Mouse (Mus musculus): ENCODE results near the gene Grk5. TPM values are rescaled to one million over a fixed set of nuclear protein-coding genes. Genes with fewer than 3 reads are reported as not detected.

The Grk5 gene
- polyA plus RNA-seq, 1 experiment from 2014 or later = 2.4 TPM

- no peak overlapping the region for H3K27ac ChIP-seq (replicated peaks)
- DNase-seq (ENCODE audit: low spot score) = no peak
- WGBS = 90% methylated on average over 1 of the region's 1 CpGs
- no peak overlapping the region for H3K4me3 ChIP-seq
- H3K27me3 ChIP-seq (replicated peaks; ENCODE audit: low read depth, poor library complexity, severe bottlenecking) = no peaks in the 10 kb centered on the region
- H3K9me3 ChIP-seq = no peaks in the 10 kb centered on the region
- H3K4me1 ChIP-seq = no peaks in the 10 kb centered on the region; the same call in 1 of the 2 replicates
- no peaks in the 10 kb centered on the region for H3K36me3 ChIP-seq (replicated peaks)
Observed at GRCm38 (mm10) chr19:60959706-60960230, 70.2 kb downstream of the Grk5 start.

- H3K9me3 ChIP-seq = no peaks in the 10 kb centered on the region
- H3K36me3 ChIP-seq (replicated peaks) = no peaks in the 10 kb centered on the region
- DNase-seq (ENCODE audit: low spot score) = no peak
- WGBS = 87% methylated on average over 7 of the region's 7 CpGs
- H3K4me1 ChIP-seq = no peaks in the 10 kb centered on the region; the same call in 1 of the 2 replicates
- H3K4me3 ChIP-seq = no peak overlapping the region
- H3K27ac ChIP-seq (replicated peaks) = no peak overlapping the region
- H3K27me3 ChIP-seq (replicated peaks; ENCODE audit: low read depth, poor library complexity, severe bottlenecking) = no peaks in the 10 kb centered on the region
Observed at GRCm38 (mm10) chr19:60962358-60963061, 73.0 kb downstream of the Grk5 start.

DNA sequence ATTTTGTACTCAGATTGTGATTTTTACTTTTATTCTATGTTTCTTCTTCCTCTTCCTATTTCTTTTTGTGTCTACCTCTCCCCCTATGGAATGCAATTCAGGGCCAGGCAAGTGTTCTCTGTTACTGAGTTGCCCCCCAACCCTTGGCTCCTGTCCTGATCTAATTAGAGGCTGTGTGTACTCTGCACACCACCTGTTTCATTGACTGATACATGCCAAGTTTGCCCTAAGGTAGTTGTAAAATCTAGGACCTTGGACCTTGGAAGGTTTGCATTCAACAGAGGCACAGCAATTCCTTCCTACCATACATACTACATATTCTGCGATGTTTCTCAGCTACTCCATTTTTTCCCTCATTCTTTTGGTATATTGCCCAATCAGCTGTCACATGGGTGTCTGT is 78.4 kb downstream of the Grk5 start:
- no peaks in the 10 kb centered on the region for H3K36me3 ChIP-seq (replicated peaks)
- DNase-seq (ENCODE audit: low spot score) = no peak
- 93% methylated on average over 1 of the region's 1 CpGs for WGBS
- no peak overlapping the region for H3K27ac ChIP-seq (replicated peaks)
- H3K27me3 ChIP-seq (replicated peaks; ENCODE audit: low read depth, poor library complexity, severe bottlenecking) = no peaks in the 10 kb centered on the region
- H3K9me3 ChIP-seq = no peaks in the 10 kb centered on the region
- H3K4me3 ChIP-seq = no peak overlapping the region
- no peaks in the 10 kb centered on the region; the same call in 1 of the 2 replicates for H3K4me1 ChIP-seq

GRCm38 (mm10) chr19:60970406-60970805 is 80.9 kb downstream of the Grk5 start:
- no peaks in the 10 kb centered on the region for H3K4me1 ChIP-seq
- no peaks in the 10 kb centered on the region for H3K9me3 ChIP-seq
- no peak overlapping the region for H3K27ac ChIP-seq (replicated peaks)
- no peaks in the 10 kb centered on the region for H3K36me3 ChIP-seq (replicated peaks)
- no peak overlapping the region for H3K4me3 ChIP-seq
- DNase-seq (ENCODE audit: low spot score) = no peak
- no peaks in the 10 kb centered on the region for H3K27me3 ChIP-seq (replicated peaks; ENCODE audit: low read depth, poor library complexity, severe bottlenecking)
- WGBS = 87% methylated on average over 3 of the region's 3 CpGs

- no peak overlapping the region for H3K27ac ChIP-seq (replicated peaks)
- H3K9me3 ChIP-seq = no peaks in the 10 kb centered on the region
- no peaks in the 10 kb centered on the region for H3K4me1 ChIP-seq
- H3K4me3 ChIP-seq = no peak overlapping the region
- no peak for DNase-seq (ENCODE audit: low spot score)
- H3K36me3 ChIP-seq (replicated peaks) = no peaks in the 10 kb centered on the region
- H3K27me3 ChIP-seq (replicated peaks; ENCODE audit: low read depth, poor library complexity, severe bottlenecking) = no peaks in the 10 kb centered on the region
- WGBS = 87% methylated on average over 1 of the region's 1 CpGs
Observed at GRCm38 (mm10) chr19:60971598-60971997, 82.0 kb downstream of the Grk5 start.

DNA sequence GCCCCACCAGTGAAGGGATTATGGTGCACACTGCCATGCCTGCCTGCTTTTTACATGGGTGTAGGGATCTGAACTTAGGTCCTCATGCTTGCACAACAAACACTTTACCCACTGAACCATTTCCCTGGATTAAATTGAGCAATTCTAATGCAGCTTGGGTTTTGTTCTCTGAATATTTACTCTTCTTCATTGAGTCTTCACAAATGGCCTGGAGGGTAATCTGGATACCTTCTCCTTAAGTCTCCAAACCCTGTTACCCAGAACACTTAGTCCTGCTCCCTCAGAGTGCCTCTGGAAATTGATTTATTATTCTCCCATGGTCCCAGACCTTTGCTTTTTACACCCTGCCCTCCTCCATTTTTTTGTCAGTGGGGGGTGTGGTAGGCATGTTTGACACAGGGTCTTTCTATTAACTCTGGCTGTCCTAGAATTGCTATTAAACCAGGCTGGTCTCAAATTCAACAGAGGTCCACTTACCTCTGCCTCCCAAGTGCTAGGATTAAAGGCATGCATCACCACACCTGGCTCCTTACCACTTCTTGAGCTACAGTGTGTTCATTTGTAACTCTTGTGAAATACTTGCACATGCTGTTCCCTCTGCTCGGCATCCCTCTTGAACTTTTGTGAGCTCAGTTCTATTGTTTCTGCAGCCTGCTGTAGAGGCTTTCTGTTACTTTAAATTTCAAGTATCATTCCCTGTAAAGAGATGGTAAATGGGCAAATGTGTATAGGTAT is 82.9 kb downstream of the Grk5 start:
- no peak for DNase-seq (ENCODE audit: low spot score)
- no peaks in the 10 kb centered on the region for H3K27me3 ChIP-seq (replicated peaks; ENCODE audit: low read depth, poor library complexity, severe bottlenecking)
- H3K4me3 ChIP-seq = no peak overlapping the region
- H3K27ac ChIP-seq (replicated peaks) = no peak overlapping the region
- WGBS = 88% methylated on average over 1 of the region's 1 CpGs
- no peaks in the 10 kb centered on the region for H3K36me3 ChIP-seq (replicated peaks)
- no peaks in the 10 kb centered on the region for H3K4me1 ChIP-seq
- no peaks in the 10 kb centered on the region for H3K9me3 ChIP-seq

- 88% methylated on average over 2 of the region's 2 CpGs for WGBS
- H3K36me3 ChIP-seq (replicated peaks) = no peaks in the 10 kb centered on the region
- H3K4me3 ChIP-seq = no peak overlapping the region
- no peaks in the 10 kb centered on the region for H3K9me3 ChIP-seq
- no peak for DNase-seq (ENCODE audit: low spot score)
- H3K27ac ChIP-seq (replicated peaks) = no peak overlapping the region
- no peaks in the 10 kb centered on the region for H3K4me1 ChIP-seq
- H3K27me3 ChIP-seq (replicated peaks; ENCODE audit: low read depth, poor library complexity, severe bottlenecking) = no peaks in the 10 kb centered on the region
Observed at GRCm38 (mm10) chr19:60973508-60973907, 84.0 kb downstream of the Grk5 start.

DNA sequence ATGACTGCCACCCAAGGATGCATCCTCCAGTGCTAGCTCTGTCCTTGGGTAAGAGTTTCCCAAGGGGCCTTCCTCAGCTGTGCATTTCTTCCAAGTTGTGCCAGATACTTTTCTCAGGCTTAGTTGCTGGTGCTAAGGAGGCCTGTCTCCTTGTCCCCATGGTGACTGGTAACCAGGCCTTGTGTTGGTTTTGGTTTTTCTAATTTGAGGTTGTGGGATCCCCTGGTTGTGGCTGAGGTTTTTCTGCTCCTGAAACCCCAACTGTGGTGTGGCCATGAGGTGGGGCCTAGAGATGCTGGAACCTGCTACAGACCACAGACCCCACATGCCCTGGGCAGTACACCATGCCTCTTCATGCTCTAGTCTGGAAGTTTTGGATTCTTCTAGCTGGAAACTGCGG is 90.0 kb downstream of the Grk5 start:
- no peak overlapping the region for H3K27ac ChIP-seq (replicated peaks)
- no peak overlapping the region for H3K4me3 ChIP-seq

GRCm38 (mm10) chr19:60981391-60981790 is 91.8 kb downstream of the Grk5 start:
- Histone ChIP-seq H3K36me3 (replicated peaks) (no peaks in the 10 kb centered on the region), H3K27me3 (replicated peaks; ENCODE audit: low read depth, poor library complexity, severe bottlenecking) (no peaks in the 10 kb centered on the region), H3K4me3 (no peak overlapping the region), H3K27ac (replicated peaks) (no peak overlapping the region), H3K9me3 (no peaks in the 10 kb centered on the region), H3K4me1 (no peaks in the 10 kb centered on the region)
- DNase-seq (ENCODE audit: low spot score) = no peak
- WGBS = 89% methylated on average over 5 of the region's 5 CpGs

More for the DNA sequence above, 90.0 kb downstream of the Grk5 start:
- Histone ChIP-seq H3K27me3 (replicated peaks; ENCODE audit: low read depth, poor library complexity, severe bottlenecking) (no peaks in the 10 kb centered on the region), H3K4me1 (no peaks in the 10 kb centered on the region), H3K9me3 (no peaks in the 10 kb centered on the region), H3K36me3 (replicated peaks) (no peaks in the 10 kb centered on the region)
- DNase-seq (ENCODE audit: low spot score) = no peak
- 91% methylated on average over 1 of the region's 1 CpGs for WGBS

- WGBS = 83% methylated on average over 2 of the region's 2 CpGs
- Histone ChIP-seq H3K36me3 (replicated peaks) (no peaks in the 10 kb centered on the region), H3K27me3 (replicated peaks; ENCODE audit: low read depth, poor library complexity, severe bottlenecking) (no peaks in the 10 kb centered on the region), H3K4me1 (no peaks in the 10 kb centered on the region), H3K4me3 (no peak overlapping the region), H3K27ac (replicated peaks) (no peak overlapping the region), H3K9me3 (no peaks in the 10 kb centered on the region)
- no peak for DNase-seq (ENCODE audit: low spot score)
Observed at GRCm38 (mm10) chr19:60981894-60982293, 92.3 kb downstream of the Grk5 start.

DNA sequence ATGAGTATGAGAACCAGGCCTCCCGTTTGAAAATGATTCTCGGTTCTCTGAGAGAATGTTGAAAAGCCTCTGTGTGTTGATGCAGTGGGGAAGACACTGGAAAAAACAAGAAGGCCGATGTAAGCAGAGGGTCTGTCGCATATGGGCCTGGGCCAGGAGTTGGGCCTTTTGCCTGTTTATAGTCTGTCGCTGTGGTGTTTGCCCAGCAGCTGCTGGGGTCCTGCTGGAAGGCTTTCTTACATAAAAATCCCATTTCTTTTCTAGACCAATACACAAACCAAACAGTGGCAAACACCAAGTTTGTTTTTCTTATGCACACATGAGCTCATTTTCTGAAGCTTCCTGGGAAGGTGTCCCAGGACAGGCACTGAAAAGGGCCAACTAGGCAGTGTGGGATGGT is 100.2 kb downstream of the Grk5 start:
- Histone ChIP-seq H3K36me3 (replicated peaks) (no peaks in the 10 kb centered on the region), H3K9me3 (no peaks in the 10 kb centered on the region), H3K4me3 (no peak overlapping the region), H3K4me1 (peaks cover 8% of the 10 kb centered on the region), H3K27ac (replicated peaks) (no peak overlapping the region), H3K27me3 (replicated peaks; ENCODE audit: low read depth, poor library complexity, severe bottlenecking) (no peaks in the 10 kb centered on the region)
- 87% methylated on average over 5 of the region's 5 CpGs for WGBS
- DNase-seq (ENCODE audit: low spot score) = no peak

DNA sequence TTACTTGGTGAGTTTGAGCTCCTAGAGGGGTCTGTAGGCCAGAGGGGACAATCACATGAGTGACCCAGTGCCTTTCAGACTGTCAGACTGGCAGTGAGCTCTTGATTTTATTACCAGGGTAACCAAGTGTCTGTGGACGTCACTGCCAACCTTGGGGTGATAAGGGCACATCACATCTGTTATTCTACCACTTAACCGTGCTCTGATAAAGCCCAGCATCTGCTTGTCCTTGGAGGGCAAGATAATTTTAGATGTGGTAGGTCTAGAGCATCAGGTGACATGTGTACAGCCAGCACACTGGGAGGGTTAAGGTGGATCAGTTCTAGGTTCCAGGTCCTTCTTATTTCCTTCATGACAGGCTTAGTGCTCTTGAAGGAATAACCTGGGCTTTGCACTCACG is 104.7 kb downstream of the Grk5 start:
- no peaks in the 10 kb centered on the region for H3K36me3 ChIP-seq (replicated peaks)
- no peak overlapping the region for H3K27ac ChIP-seq (replicated peaks)
- H3K4me1 ChIP-seq = peaks cover 8% of the 10 kb centered on the region
- H3K27me3 ChIP-seq (replicated peaks; ENCODE audit: low read depth, poor library complexity, severe bottlenecking) = no peaks in the 10 kb centered on the region
- DNase-seq (ENCODE audit: low spot score) = no peak
- no peaks in the 10 kb centered on the region for H3K9me3 ChIP-seq
- WGBS = 71% methylated on average over 3 of the region's 3 CpGs
- no peak overlapping the region for H3K4me3 ChIP-seq

- no peak for DNase-seq (ENCODE audit: low spot score)
- Histone ChIP-seq H3K27ac (replicated peaks) (no peak overlapping the region), H3K4me1 (peaks cover 5% of the 10 kb centered on the region), H3K36me3 (replicated peaks) (no peaks in the 10 kb centered on the region), H3K27me3 (replicated peaks; ENCODE audit: low read depth, poor library complexity, severe bottlenecking) (no peaks in the 10 kb centered on the region), H3K9me3 (no peaks in the 10 kb centered on the region), H3K4me3 (no peak overlapping the region)
- 78% methylated on average over 2 of the region's 2 CpGs for WGBS
Observed at GRCm38 (mm10) chr19:60994845-60995244, 105.3 kb downstream of the Grk5 start.
